Mouse (Mus musculus) C2C12 (cell line): ENCODE results near the gene Sec16b. TPM values are rescaled to one million over a fixed set of nuclear protein-coding genes. Genes with fewer than 3 reads are reported as not detected.
A peak's percentile ranks its signal among the peaks of the same experiment; 100 is the strongest.

Source experiments
- H3K27me3 ChIP-seq: one replicate; pipeline ENCODE4 v1.6.1; 2011; ENCODE audit not compliant: control insufficient read depth, insufficient read depth, insufficient read length
- H3K36me3 ChIP-seq: one replicate; pipeline ENCODE4 v1.6.1; 2011; ENCODE audit not compliant: control insufficient read depth, insufficient read depth
- H3K4me3 ChIP-seq: one replicate; pipeline ENCODE4 v1.5.1; 2011; ENCODE audit warnings: mild to moderate bottlenecking, control low read depth; ENCODE audit not compliant: poor library complexity, insufficient read depth, severe bottlenecking
- H3K79me2 ChIP-seq: one replicate; pipeline ENCODE4 v1.6.1; 2011; ENCODE audit not compliant: control insufficient read depth, insufficient read depth
- H3K79me3 ChIP-seq: one replicate; pipeline ENCODE4 v1.6.1; 2011; ENCODE audit warnings: low read depth, control low read depth
- H3ac ChIP-seq: one replicate; pipeline ENCODE3; 2011; ENCODE audit warnings: low read depth; ENCODE audit not compliant: control insufficient read depth, insufficient read length
- CEBPB ChIP-seq: IDR thresholded peaks from one replicate; pipeline ENCODE4 v1.6.1; 2011; ENCODE audit warnings: low read depth, mild to moderate bottlenecking, control low read depth, moderate library complexity
- CTCF ChIP-seq: IDR thresholded peaks from one replicate; pipeline ENCODE4 v1.5.1; 2011; ENCODE audit not compliant: control insufficient read depth, insufficient read depth, insufficient read length
- FOSL1 ChIP-seq: IDR thresholded peaks from one replicate; pipeline ENCODE4 v1.8.0; 2011; ENCODE audit warnings: mild to moderate bottlenecking, low read length; ENCODE audit not compliant: poor library complexity, insufficient read depth, severe bottlenecking
- MAX ChIP-seq: IDR thresholded peaks from one replicate; pipeline ENCODE4 v1.6.1; 2011; ENCODE audit warnings: mild to moderate bottlenecking, control low read depth
- MYOD1 ChIP-seq: IDR thresholded peaks from one replicate; pipeline ENCODE4 v1.6.1; 2011; ENCODE audit warnings: low read depth; ENCODE audit not compliant: control insufficient read depth, insufficient read length
- MYOG ChIP-seq: IDR thresholded peaks from one replicate; pipeline ENCODE4 v1.6.1; 2011; ENCODE audit not compliant: control insufficient read depth, insufficient read length; ENCODE audit errors: extremely low read depth
- USF1 ChIP-seq: IDR thresholded peaks from one replicate; pipeline ENCODE4 v1.6.1; 2011; ENCODE audit warnings: low read depth, mild to moderate bottlenecking, control low read depth, moderate library complexity
- polyA plus RNA-seq: library from polyadenylated mRNA; unstranded; fragments of >200 nt; fragmentation: generic; extraction: Trizol; gene quantifications from one replicate; pipeline ENCODE4 v1.2.1, GENCODE M21; 2012; ENCODE audit warnings: missing spikeins

Gene Sec16b
- polyA plus RNA-seq, 1 experiment, result 2.8 TPM

GRCm38 (mm10) chr1:157558145-157558544 lies 51.6 kb downstream of the Sec16b start:
- no peak overlapping the region for H3ac ChIP-seq
- H3K79me3 ChIP-seq, result no peaks in the 10 kb centered on the region
- TF ChIP-seq MYOD1 (no peak), MAX (no peak), USF1 (no peak), FOSL1 (no peak), CEBPB (no peak), CTCF (no peak), MYOG (no peak)
- H3K36me3 ChIP-seq, result no peaks in the 10 kb centered on the region
- H3K4me3 ChIP-seq, result no peak overlapping the region
- H3K27me3 ChIP-seq, result no peaks in the 10 kb centered on the region
- H3K79me2 ChIP-seq, result no peaks in the 10 kb centered on the region

GRCm38 (mm10) chr1:157559986-157560385 lies 53.5 kb downstream of the Sec16b start:
- Histone ChIP-seq H3K79me3 (no peaks in the 10 kb centered on the region), H3K4me3 (no peak overlapping the region), H3K36me3 (no peaks in the 10 kb centered on the region), H3K79me2 (no peaks in the 10 kb centered on the region), H3ac (no peak overlapping the region), H3K27me3 (no peaks in the 10 kb centered on the region)
- TF ChIP-seq MAX (no peak), MYOD1 (no peak), CEBPB (no peak), USF1 (no peak)

- H3K4me3 ChIP-seq, result no peak overlapping the region
- H3K79me2 ChIP-seq, result no peaks in the 10 kb centered on the region
- no peaks in the 10 kb centered on the region for H3K79me3 ChIP-seq
- no peaks in the 10 kb centered on the region for H3K36me3 ChIP-seq
- no peaks in the 10 kb centered on the region for H3K27me3 ChIP-seq
- TF ChIP-seq CTCF, result peak; percentile 4
- TF ChIP-seq CEBPB, result no peak
- no peak overlapping the region for H3ac ChIP-seq
Observed at GRCm38 (mm10) chr1:157560654-157561386, 54.3 kb downstream of the Sec16b start.

GRCm38 (mm10) chr1:157567819-157568218 lies 61.3 kb downstream of the Sec16b start:
- Histone ChIP-seq H3K27me3 (no peaks in the 10 kb centered on the region), H3K79me3 (no peaks in the 10 kb centered on the region), H3K79me2 (no peaks in the 10 kb centered on the region), H3K36me3 (no peaks in the 10 kb centered on the region), H3K4me3 (no peak overlapping the region), H3ac (no peak overlapping the region)
- TF ChIP-seq FOSL1 (no peak), MYOD1 (no peak), USF1 (no peak), MAX (no peak), MYOG (no peak), CTCF (no peak), CEBPB (no peak)

GRCm38 (mm10) chr1:157569263-157570090 lies 62.9 kb downstream of the Sec16b start:
- no peak overlapping the region for H3K4me3 ChIP-seq

GRCm38 (mm10) chr1:157575316-157575715 lies 68.8 kb downstream of the Sec16b start:
- Histone ChIP-seq H3K36me3 (no peaks in the 10 kb centered on the region), H3K79me3 (no peaks in the 10 kb centered on the region), H3K79me2 (no peaks in the 10 kb centered on the region), H3K27me3 (peaks cover 9% of the 10 kb centered on the region), H3K4me3 (no peak overlapping the region), H3ac (no peak overlapping the region)
- TF ChIP-seq FOSL1 (no peak), CEBPB (no peak), MYOG (no peak), CTCF (no peak), MAX (no peak), USF1 (no peak), MYOD1 (no peak)

More at GRCm38 (mm10) chr1:157569263-157570090, 62.9 kb downstream of the Sec16b start:
- H3K27me3 ChIP-seq, result no peaks in the 10 kb centered on the region
- no peak overlapping the region for H3ac ChIP-seq
- TF ChIP-seq CEBPB (no peak), USF1 (no peak), MYOG (no peak), MAX (no peak), FOSL1 (no peak), CTCF (no peak), MYOD1 (no peak)
- no peaks in the 10 kb centered on the region for H3K79me2 ChIP-seq
- no peaks in the 10 kb centered on the region for H3K36me3 ChIP-seq
- H3K79me3 ChIP-seq, result no peaks in the 10 kb centered on the region
